Mouse (Mus musculus): ENCODE data around the gene Gtse1. TPM values are rescaled to one million over a fixed set of nuclear protein-coding genes. Genes with fewer than 3 reads are reported as not detected.

The Gtse1 gene
- total RNA-seq, 1 experiment from 2014 or later = 0.35 TPM

- no peak for ATAC-seq (ENCODE audit: extremely low read depth, insufficient number of reproducible peaks, low FRiP score, poor library complexity, severe bottlenecking)
Measured at GRCm38 (mm10) chr15:85909931-85910330, 50.4 kb downstream of the Gtse1 start.

DNA sequence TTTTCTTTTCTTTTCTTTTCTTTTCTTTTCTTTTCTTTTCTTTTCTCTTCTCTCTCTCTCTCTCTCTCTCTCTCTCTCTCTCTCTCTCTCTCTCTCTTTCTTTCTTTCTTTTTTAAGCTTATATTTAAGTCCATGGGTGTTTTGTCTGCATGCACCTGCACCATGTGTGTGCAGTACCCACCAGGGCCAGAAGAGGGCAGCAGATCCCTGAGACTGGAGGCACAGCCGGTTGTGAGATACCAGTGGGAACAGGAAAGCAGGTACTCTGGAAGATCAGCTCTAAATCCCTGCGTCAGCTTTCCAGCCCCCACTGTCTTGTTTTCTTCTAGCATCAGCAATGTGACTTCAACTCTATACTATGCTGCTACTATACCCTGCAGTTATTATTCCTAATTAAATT is 54.1 kb downstream of the Gtse1 start:
- no peak for ATAC-seq (ENCODE audit: extremely low read depth, insufficient number of reproducible peaks, low FRiP score, poor library complexity, severe bottlenecking)

GRCm38 (mm10) chr15:85919191-85919891 is 59.8 kb downstream of the Gtse1 start:
- no peak for ATAC-seq (ENCODE audit: extremely low read depth, insufficient number of reproducible peaks, low FRiP score, poor library complexity, severe bottlenecking)

GRCm38 (mm10) chr15:85919892-85920248 is 60.3 kb downstream of the Gtse1 start:
- no peak for ATAC-seq (ENCODE audit: extremely low read depth, insufficient number of reproducible peaks, low FRiP score, poor library complexity, severe bottlenecking)

GRCm38 (mm10) chr15:85921855-85922254 is 62.3 kb downstream of the Gtse1 start:
- ATAC-seq (ENCODE audit: extremely low read depth, insufficient number of reproducible peaks, low FRiP score, poor library complexity, severe bottlenecking) = no peak

Other genes with a start within 250 kb of the Gtse1 start
- gene Ppara, start 124.8 kb upstream of the Gtse1 start, total RNA-seq (2017) = not detected in 2 replicates
- 7.5 and 7.9 TPM in 2 replicates for gene Cdpf1, start 48.0 kb upstream of the Gtse1 start, total RNA-seq (2017)
- gene Pkdrej, start 38.0 kb upstream of the Gtse1 start, total RNA-seq (2017) = not detected in 2 replicates
- gene Ttc38, start 27.4 kb upstream of the Gtse1 start, total RNA-seq (2017) = 8.2 and 9.0 TPM in 2 replicates
- 32.9 and 56.7 TPM in 2 replicates for gene Trmu, start 19.6 kb downstream of the Gtse1 start, total RNA-seq (2017)
- 1.4 and 3.1 TPM in 2 replicates for gene Celsr1, start 174.0 kb downstream of the Gtse1 start, total RNA-seq (2017)
- gene Gramd4, start 197.9 kb downstream of the Gtse1 start, total RNA-seq (2017) = 47.0 and 55.5 TPM in 2 replicates

Data from neutrophil, adult 5-6 weeks (primary cell).